Mouse (Mus musculus) A20 (cell line): ENCODE data around the gene Alpk1.

ENCODE experiments used
- DNase-seq: peaks from one replicate; pipeline ENCODE4 v3.0.0-alpha.2; 2011; ENCODE audit warnings: low read depth, low spot score

Gene Alpk1

DNA sequence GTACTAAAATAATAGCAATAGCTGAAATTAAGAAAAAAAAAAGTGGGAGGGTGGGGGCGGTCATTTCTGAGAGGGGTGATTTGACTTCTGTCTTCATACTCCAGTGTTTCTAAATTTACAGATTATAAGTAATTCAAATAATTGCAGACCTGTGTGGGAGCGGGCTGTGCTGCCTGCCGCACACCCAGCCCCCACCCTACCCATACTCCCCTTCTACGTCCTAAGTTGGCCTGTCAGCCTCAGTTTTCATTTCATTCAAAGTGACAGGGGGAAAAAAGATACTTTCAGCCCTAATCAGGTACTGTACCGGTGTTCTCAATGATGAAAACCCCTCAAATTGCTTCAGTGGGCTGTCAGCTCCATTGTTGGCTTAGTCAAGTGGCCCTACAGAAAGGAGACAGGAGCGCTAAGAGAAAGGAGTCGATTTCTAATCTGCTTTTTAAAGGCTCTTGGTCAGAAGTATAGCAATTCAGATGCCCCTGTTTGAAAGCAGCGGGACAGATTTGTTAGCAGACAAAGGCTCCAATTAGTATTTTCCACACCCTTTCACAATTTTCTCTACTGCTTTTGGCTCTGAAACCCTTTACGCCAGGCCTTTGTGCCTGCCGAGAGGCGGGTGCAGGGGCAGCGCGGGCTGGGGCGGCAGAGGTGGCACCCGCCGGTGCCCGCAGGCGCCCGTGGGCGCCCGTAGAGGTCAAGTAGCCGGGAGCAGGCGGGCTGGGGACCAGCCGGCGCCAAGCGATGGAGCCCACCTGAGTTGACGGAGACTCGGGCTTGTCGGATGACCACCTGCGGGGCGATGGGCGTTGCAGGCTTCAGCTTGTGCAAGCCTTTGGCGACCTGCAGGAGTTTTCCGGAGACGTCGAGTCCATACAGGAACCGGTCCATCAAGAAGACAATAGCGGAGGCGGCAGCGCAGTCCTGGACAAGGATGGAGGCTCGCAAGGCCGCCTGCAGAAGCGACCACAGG lies 85.2 kb downstream of the Alpk1 start:
- no peak for DNase-seq

DNA sequence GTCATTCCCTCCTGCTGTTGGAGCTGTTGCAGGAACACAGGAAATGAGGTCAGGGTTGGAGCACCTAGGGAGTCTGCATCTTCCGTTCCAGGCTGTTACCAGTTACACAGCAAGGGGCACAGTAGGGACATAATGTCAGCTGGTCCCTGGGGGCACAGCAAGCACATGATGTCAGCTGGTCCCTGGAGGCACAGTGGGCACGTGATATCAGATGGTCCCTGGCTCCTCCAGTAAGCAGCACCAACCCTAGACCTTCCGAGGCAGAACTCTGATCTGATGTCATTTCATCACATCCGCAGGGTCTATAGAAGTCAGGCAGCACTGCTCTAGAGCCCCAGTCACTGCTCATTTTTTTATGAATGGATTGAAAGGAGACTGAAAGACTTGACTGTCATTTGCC lies 89.1 kb downstream of the Alpk1 start:
- no peak for DNase-seq

DNA sequence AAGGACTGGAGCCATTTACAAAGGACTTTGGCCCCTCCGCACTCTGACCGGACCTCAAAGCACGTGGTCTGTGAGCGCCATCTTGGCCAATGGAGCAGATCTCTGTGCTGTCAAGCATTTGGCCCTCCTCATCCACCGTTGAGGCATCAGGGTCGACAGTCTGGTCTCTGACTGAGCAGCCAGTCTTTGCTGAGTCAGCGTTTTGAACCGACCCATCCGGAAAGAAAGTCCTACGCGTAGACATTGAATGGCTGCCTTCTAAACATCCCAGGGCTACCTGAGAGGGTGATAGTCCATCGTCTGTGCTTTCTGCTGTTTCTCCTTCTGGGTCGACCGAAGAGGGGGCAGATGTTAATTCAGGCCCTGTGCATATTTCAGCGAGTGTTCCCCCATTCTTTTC lies 100.6 kb downstream of the Alpk1 start:
- no peak for DNase-seq

DNA sequence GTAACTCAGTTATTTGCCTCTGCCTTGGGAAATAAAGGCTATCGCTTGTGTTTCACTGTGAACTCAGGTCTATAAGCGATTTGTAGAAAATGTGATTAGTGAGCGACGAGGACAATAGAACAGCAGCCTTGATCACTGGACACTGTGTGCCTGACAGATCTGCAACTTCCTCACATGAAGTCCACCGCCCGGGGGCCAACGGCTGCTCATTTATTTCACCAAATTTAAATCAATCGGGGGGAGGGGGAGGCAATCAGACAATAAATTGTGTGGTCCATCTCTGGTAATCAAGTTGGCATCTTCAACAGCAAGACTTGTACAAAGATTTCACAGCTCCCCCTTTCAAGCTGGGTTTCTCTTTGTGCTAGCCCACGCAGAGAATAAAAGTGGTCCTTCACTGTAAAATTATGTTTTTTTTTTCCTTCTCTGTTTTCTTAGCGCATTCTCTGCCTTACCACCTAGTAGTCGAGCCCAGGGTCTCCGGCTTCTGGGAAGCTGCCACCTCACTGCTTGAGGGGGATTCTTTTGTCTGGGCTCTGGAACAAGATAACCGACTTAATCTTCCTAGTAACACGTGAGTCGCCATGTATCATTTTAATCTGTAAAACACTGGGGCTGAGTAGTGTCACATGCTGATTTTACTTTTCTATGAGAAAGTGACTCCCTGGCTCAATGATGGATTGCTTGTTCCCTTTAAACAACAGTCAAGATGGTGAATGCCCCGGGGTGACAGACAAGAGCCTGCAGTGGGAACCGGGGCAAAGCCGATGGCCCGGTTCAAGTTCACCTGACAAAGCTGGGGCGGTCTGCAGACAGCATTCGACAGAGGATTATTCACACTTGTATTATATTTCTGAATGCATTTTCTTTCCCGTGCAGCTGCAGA lies 118.4 kb downstream of the Alpk1 start:
- no peak for DNase-seq

DNA sequence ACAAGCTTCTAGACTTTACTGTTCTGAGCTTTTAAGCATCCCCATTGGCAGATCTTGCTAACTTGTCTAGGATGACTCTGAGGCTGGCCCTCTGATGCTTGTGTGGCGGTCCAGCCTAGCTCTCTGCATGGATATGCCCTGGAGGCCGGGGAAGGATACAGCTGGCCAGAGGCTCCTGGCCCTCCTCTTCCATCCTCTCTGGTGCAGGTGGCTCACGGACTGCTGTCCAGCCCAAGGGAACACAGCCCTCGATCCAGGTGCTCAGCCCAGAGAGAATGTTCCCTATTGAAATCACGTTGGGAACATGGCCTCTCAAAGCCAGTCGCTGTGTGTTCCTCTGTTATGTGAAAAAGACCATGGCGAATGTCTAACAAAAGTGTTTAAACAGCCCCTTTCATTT lies 119.6 kb downstream of the Alpk1 start:
- no peak for DNase-seq

DNA sequence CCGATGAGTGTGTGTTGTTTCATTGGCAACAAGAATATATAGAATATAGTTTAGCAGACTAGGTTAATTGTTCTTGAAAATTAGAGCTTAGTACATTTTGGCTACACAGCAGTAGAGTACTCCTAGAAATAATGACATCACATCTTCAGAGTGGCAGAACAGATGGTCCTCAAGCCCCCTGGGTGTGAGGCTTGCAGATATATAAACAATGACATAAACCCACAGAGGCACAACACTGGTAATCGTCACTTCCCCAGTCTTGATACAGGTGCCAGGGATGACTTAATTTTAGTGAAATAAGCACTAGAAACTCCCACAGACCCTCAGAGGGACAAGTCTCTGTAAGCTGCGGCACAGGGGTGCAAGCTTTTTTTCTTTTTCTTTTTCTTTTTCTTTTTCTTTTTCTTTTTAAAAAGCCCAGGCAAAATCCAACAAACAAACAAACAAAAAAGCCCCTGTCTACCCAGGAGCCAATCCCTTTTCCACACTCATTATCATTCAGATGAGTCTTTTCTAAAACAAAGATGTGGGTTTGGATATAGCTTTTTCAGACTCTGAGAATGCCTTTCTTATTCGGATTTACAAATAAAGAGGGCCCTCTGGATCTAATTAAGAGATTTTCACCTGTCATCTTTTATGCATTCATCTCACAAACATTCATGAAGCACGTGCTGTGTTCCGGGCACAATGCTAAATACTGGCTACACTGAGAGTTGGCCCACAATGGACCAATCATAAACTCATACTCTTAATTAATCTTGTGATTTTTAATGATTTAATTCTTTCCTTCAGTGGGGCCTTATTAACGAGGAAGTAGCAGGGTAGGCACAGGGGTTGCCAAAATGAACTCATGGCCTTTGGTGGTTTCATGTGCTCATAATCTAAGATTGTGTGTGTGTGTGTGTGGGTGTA lies 128.3 kb downstream of the Alpk1 start:
- no peak for DNase-seq

DNA sequence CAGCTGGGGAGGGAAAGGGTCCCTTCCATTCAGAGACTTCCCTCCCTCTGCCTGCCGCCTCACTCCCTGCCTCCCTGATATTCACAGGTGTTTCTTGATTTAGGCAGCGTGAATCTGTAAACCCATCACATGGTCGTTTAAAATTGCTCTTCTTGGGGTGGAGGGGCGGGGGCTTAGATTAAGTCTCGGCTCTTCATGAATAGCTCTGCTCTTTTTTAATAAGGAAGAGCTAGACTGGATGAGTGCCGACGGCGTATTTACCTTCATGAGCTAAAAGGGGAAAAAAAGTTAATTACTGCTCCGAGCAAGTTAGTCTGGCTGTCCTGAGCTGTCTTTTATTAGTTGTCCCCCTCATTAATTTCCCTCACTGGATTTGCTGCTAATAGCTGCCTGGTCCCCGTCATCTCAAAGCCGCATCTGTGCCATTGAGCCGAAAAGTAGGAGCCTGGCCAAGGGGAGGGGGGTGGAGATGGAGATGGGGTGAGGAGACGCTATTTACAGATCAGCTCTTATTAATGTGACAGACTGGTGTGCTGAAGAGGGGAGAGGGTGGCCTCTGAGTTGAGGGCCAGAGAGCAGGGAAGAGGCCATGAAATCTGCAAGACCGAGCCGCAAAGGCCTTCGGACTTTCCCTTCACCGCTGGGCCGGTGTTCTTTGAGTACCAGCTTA lies 134.0 kb downstream of the Alpk1 start:
- no peak for DNase-seq

DNA sequence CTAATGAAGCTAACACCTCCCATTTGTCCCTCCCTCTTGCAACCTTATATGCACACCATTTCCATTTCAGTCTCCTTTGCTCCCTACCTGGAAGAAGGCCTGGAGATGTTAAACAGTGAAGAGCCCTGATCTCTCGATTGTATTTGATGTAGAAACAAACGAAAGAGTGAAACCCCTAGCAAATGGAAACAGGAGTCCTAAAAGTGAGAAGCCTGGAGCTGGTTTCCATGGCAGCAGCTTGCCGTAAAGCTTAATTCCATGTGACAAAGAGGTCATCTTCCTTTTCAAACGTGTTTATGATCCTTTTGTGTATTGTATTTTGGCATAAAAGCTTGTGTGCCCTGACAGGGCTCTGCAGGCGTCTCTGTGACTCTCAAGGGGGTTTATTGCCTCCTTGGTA lies 138.1 kb downstream of the Alpk1 start:
- DNase-seq: no peak

DNA sequence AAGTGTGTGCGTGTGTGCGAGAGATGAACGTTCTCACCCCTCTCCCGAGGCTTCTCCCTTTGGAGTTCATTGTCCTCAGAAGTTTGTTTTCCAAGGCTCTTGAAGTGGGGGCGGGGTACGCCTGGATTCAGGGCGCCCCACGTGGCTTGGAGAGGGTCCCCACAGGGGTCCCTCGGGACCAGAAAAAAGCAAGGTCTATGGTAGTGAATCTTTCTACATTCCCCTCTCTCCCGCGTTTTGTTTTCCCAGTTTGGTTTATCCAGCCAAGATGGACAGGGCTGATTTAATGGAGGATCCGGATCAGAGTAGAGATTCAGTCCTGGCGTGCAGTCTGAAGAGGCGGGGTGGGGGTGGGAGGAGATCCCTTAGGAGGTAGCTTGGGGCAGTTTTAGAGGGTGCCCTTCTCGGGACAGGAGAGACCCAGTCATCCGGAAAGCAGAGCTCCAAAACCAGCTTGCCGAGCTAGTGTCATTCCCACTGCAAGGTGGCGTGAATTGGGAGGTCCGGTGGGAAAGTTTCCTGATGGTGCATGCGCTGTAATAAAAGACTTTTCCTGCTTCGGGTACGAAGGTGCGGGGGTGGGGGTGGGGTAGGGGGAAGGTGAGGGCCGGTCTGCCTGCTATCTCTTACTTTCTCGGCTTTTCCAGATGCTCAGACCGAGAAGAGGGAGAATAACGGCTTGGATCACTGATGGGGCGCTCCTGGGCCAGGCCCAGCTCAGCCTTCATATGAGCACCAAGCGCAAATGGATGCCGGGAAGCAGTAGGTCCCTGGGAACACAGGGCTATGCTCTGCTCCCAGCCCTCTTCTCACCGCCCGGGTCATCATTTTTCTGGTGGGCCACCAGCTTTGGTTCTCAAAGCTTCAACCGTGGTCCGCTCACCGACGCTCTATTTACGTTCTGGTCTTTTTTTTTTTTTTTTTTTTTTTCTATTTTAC lies 139.3 kb downstream of the Alpk1 start:
- no peak for DNase-seq

DNA sequence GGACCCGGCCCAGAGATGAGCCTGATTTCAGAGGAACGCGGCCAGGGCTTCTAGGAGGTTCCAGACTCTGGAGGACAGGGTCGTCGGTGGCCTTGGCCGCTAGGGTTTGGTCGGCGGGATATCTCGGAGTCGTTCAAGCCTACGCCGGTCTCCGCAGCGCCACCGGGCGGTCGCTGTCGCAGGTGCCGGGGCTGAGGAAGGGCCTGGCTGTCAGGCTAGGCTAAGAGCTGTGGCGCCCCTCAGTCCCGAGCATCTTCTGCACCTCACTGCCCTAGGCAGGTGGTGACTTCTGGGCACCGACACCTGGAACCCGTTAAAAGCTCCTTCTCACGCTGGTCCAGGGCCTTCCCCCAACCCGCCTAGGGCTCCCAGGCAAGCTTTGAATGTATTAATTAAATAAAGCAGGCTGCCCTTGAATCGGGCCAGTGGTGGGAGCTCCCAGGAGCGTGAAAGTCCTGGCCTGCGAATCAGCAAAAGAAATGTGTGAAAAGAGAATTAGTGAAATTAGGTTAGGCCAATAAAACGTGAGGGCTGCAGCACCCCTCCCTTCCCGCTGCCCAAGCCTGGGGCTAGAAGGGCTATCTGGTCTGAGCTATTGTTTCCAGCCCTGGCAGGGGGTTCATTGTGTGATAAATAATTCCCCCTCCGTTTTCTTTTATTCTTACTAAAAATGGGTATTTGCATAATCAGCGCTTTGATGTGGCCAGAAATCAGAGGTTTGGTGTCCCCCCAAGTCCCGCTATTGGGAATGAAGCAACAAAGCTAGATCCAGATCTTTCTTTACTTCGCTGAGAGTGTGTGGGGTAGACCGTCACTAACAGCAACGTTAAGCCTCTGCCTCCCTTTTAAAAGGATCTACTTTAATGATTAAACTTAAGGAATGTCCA lies 140.2 kb downstream of the Alpk1 start:
- no peak for DNase-seq

DNA sequence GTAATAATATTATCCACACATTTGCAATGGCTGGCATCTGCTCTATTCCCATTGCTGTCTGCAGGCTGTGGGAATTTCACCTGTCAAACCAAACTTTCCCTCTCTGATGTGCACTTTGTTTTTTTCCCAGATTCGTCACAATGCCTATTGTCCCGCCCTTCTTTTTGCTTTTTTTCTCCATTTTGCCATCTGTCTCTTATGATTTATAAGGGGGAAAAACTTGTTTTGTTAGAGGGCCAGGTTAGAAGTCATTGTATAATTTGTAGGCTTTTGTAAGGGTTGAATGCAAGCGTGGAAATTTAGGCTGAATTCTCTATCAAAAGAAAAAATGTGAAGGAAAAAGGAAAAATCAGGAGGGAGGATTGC lies 145.4 kb downstream of the Alpk1 start:
- DNase-seq: no peak

DNA sequence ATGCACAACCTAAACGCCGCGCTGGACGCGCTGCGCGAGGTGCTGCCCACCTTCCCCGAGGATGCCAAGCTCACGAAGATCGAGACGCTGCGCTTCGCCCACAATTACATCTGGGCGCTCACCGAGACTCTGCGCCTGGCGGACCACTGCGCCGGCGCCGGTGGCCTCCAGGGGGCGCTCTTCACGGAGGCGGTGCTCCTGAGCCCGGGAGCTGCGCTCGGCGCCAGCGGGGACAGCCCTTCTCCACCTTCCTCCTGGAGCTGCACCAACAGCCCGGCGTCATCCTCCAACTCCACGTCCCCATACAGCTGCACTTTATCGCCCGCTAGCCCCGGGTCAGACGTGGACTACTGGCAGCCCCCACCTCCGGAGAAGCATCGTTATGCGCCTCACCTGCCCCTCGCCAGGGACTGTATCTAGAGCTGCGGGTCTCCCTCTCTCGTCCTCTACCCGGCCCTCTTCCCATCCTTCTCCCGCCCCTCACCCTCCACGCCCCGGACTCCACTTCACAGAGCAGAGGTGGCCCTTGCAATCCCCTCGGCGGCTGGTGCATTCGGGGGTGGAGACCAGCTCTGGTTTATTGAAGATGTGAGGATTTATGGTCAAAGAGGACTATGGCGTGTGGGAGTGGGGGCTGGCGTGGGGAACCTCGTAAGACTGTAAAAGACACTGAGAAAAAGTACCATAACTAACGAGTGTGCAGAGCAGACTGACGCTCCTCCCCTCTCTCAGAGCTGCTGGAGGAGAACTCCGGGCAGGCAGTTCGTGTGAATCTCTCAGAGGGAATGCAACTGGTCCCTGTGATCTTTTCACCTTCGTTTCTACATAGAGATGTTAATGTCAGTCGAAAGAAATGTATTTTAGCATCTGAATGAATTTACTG lies 146.0 kb downstream of the Alpk1 start:
- peak; percentile 77 for DNase-seq

DNA sequence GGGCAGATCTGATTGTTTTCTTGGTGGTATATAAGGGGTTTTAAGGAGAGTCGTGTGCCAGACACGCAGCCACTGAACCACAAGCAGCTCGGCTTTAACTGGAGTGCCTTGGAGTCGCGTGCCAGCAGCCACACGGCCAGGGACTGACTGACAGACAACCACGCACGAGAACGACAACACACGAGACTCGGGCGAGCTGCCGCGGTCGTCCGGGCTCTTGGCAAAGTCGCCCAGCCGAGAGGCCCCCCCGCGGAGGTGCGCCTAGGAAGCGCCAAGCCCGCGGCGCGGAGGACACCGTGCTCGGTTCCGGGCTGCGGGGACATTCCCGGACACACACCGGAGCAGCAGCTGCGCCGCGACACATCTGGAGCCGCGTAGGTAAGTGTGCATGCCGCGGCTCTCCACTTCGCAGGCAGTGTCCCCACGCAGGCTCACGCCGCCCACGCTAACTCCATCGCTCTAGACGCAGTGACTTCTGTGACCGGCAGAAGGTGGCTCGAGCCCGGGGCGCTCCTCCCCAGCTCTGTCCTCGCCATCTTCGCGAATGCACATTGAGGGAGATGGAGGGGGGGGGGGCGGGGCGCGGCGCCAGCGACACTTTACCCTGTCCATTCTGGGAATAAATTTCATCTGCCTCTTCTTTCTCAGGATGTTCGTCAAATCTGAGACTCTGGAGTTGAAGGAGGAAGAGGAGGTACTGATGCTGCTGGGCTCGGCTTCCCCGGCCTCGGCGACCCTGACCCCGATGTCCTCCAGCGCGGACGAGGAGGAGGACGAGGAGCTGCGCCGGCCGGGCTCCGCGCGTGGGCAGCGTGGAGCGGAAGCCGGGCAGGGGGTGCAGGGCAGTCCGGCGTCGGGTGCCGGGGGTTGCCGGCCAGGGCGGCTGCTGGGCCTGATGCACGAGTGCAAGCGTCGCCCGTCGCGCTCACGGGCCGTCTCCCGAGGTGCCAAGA lies 147.0 kb downstream of the Alpk1 start, which contains the start of gene Neurog2:
TSS of gene Neurog2 (plus strand) at position 56 of the 953 bp plus-strand sequence.
- peak; percentile 57 for DNase-seq

DNA sequence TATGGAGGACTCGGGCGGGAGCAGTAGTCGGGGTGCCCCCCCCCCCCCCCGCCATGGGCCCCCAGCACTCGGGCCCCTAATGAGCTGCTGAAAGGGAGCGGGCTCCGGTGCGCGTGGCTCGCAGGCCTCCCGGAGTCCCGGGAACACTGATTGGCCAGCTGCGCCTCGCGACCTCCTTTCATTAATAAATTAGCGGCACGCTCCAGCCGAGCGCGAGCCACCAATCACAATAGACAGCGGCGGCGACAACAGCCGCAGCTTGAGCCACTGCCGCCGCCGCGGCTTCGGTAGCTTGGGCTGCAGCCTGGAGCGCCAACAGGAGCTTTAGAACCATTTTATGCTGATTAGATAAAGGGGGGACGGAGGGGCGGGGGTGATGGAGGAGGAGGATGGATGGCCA lies 147.8 kb downstream of the Alpk1 start:
- peak; percentile 71 for DNase-seq

DNA sequence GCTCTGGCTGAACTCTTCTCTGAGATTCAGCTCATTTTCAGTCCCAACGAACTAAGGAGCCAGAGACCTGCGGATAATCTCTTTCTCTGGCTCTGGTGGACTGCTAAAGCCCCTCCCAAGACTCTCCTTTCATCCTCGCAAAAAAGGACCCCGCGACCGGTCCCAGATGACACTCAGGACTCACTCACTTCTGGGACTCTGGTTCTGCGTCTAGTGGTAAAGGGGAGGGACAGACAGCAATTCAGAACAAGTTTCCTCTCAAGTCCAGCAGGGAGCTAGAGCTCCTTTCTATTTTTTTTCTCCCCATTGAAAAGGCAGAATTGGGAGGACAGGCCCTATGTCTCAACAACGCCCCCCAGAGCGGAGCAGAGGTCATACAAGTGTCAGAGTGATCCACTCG lies 148.7 kb downstream of the Alpk1 start:
- DNase-seq: no peak

DNA sequence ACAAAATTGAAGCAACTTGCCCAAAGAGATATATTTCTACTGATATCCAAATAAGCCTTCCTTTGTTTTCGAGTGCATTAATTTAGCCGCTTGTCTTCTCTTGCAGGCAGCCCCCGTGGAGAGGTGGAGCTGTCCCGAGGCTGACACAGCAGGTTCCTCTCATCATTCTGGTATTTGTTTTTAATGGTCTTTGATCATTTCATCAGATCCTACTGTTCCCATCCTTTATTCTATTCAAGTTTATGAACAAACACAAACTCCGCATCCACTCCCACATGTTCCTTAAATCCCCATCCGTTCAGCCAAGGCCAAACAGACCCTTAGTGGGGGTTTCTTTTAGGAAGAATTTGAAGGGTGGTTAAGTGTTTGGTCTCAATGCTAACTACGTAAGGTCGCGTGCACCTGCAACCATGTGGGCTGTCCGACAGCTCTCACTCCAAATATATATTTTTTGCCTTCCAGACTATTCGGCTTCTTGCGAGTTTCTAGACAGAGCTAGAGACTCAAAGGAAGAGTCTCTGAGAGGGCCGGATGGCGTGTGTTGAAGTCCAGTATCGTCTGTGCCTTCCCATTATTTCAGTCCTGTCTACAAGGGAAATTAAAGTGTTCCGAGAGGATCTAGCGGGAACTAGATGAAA lies 149.5 kb downstream of the Alpk1 start:
- DNase-seq: no peak
